Mouse (Mus musculus): Measurements from ENCODE around the gene St8sia1.

The St8sia1 gene

DNA sequence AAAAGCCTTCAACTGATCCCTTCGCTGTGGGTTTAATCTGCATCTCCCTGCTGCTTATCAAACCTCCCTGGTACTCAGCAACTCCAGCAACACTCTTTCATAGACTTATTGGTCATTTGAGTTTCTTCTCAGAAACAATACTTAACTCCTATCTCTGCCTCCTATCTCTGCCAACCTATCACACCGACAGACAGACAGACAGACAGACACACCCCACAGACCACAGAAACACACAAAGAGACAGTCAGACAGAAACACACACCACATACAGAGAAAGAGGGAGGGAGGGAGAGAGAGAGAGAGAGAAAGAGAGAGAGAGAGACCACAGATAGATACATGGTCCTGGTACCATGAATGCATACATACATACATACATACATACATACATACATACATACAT lies 18.8 kb downstream of the St8sia1 start:
- in situ Hi-C loops (cut with MboI; ENCODE audit: low sequenced_read_pairs): no loop called here

DNA sequence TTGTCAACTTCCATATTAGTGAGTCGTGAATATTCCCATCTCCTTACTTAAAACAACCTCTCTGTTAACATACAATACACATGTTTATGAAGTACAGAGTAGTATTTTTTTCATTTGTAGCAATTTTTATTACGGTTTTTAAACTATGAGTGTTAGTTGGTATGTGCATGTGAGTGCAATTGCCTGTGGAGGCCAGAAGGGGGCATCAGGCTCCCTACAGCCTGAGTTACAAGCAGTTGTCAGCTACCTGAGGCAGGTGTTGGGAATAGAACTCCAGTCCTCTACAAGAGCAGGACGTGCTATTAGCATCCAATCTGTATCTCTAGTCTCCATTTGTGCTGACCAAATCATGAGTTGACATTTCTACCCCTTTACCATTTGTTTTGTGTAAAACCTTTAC lies 19.8 kb downstream of the St8sia1 start:
- in situ Hi-C loops (cut with MboI; ENCODE audit: low sequenced_read_pairs): no loop called here

DNA sequence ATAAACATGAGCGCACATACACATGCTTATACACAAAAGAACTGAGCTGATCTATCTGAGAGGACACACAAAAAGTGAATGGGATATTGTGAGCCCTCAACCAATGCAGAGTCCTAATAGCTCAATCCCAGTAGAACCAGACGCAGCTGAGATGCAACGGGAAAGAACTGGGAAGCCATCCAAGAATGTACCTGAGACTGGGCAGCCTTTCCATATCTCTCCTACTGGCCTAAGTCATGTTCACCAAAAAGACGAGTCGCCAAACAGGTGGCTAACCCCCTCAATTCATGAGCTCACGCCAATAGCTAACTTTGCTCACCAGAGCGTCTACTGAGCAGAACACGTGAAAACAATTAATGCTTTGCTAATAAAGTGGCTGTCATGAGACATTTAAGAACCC lies 20.8 kb downstream of the St8sia1 start:
- in situ Hi-C loops (cut with MboI; ENCODE audit: low sequenced_read_pairs): no loop called here

DNA sequence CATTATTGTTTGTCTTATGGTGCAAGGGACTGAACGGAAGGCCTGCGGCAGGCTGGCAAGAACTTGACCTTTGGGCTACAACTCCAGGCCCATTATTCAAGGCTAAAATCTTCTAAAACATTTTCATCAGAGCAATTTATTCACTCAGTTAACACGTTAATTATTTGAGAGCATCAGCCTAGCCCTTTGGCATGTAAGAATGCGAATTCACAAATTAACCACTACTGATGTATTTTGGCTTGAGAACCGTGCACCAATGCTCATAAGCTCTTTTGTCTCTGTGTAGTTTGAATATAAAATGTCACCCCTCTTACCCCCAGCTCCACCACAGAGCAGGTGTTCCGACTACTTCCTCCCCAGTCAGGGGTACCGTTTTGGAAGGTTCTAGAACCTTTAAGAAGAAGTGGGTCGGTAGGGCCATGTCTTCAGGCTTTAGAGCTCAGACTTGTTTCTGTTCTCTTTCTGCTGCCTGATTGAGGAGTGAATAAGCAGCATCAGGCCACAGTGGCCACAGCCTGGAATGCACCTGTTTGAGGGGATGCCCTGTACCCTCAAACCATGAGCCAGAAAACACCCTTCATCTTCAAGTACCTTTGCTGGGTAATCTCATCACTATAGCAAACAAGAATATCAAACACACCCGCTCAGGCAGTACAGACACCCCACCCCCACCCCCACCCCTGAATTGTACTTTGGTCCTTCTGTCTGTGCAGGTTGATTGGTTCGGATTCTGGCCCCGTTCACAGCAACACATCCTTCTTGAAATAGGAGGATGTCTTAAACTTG lies 22.5 kb downstream of the St8sia1 start:
- in situ Hi-C loops (cut with MboI; ENCODE audit: low sequenced_read_pairs): no loop called here

DNA sequence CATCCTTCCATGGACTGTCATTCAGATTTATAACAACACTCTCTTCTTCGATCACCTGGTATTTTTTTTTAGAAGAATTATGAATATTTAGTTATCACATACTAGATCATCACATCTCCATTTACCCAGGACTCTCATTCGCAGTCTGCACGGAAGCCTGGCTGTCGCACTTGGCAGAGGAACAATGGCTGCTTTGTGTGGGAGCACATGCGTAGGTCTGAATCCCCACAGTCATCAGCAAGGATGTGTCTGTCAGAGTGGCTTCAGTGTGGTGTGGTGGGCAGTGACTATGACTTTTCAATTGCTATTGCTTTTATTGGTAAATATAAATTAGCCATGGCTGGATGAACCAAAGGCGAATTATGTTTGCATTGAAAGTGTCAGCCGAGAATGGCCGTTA lies 23.2 kb downstream of the St8sia1 start:
- in situ Hi-C loops (cut with MboI; ENCODE audit: low sequenced_read_pairs): no loop called here

DNA sequence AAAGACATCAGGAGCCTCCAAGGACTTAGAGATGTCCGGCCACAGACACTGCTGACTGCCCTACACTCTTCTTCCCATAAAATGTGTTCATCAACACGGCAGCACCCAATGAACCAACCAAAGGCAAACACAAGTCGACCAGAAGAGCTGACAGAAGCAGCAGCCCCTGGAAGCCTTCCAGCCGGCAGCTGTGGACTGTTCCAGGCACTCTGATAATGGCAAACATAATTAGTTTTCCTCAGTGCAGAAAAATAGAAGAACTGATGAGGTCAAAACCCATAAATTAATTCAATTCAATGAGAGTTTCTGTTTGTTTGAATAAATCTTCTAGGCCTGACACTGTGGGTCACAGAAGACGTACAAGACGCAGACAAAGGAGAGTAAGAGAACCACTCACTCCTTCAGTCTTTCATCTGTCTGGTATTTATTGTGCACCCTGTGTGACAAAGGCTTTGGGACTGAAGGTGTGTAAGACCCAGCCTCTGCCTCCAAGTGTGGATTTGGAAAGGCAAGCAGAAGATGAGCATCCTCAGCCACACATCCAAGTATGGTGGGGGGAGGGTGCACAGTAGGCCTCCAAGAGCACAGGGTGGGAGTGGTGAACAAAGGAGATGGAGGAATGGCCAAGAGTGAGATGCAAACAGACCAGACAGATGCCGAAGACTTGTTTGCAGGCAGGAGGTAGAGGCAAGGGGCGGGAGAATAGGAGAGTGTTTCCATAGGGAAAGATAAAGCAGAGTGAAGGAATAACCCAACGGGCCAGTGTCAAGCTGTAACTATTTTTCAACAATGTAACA lies 25.5 kb downstream of the St8sia1 start:
- in situ Hi-C loops (cut with MboI; ENCODE audit: low sequenced_read_pairs): no loop called here

DNA sequence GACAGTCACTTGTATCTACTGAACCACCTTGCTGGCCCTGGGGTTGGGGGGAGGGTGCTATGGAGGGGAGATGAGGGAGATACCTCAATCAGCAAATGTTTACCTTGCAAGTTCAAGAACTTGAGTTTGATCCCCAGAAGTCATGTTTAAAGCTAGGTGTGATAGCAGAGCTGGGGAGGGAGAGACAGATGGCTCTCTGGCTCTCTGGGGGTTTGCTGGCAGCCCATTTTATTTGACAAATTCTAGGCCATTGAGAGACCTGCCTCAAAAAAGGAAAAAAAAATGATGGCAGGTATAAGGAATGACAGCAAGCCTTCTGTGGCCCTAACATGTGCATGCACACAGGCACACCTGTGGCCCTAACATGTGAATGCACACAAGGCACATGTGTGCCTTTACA lies 26.2 kb downstream of the St8sia1 start:
- in situ Hi-C loops (cut with MboI; ENCODE audit: low sequenced_read_pairs): no loop called here

DNA sequence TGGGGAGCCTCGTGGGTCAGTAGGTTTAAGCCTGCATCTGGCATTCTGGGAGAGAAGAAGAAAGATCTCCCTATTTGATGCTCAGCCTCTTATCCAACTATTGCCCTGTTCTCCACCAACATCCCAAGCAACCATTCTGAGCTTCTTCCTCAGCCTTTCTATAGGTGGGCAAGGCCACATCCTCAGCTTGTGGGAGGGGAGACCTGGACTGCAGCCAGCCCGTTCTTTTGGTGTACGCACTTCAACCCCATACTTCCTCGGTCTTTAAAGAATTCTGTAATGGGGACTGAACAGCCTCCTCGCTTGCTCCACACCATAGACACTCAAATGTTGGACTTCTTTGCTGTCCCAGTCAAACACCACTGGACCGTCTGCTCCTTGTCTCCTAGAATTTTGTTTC lies 31.7 kb downstream of the St8sia1 start:
- in situ Hi-C loops (cut with MboI; ENCODE audit: low sequenced_read_pairs): no loop called here

DNA sequence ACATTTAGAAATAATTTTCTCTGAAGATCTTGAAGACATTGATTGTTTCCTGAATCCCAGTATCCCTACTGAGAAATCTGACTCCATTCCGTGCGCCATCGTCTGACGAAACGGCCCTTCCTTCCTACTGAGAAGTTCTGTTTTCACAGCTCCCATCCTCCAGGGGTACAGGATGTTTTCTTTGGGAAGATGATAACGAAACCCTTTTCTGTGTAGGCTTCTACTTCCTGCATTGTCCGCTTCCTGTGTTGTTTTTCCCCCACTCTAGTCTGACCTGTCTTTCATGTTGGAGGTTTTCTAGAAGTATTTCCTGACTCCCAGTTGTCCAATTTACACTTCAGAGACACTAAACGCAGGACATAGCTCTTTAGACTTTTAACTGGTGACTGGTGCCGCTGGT lies 32.1 kb downstream of the St8sia1 start:
- in situ Hi-C loops (cut with MboI; ENCODE audit: low sequenced_read_pairs): no loop called here

DNA sequence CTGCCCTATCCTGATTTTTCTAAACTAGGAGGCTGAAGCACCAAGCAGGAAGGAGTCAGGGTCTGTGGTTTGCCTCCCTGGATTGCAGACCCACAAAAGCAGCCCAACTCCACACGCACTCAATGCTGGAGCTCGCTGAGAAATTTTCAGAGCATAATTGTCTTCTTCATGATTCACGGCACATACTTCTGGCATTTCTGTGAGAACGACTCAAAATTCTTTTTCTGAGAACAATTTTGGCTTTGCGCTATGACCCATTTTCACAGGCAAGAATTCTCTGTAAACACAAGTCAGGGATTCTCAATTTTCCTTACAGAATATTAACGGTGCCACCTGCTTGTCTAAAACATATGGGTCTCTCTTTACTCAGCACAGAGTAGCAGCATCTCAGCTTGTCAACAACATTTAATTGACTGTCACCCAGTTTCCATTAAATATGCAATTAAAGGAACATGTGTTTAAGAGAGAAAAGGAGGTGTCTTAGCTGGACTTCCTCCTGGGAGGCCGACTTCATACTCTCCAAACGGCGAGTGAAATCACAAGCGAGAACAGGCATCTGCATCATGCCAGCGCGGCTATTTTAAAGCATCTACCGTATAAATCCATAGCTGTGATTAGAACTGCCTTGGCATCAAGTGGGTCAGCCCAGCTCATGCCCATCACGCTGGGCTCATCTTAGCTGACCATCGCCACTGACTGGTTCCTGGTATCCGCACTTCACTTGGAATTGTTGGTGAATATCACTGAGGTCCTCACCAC lies 35.5 kb downstream of the St8sia1 start:
- in situ Hi-C loops (cut with MboI; ENCODE audit: low sequenced_read_pairs): no loop called here

DNA sequence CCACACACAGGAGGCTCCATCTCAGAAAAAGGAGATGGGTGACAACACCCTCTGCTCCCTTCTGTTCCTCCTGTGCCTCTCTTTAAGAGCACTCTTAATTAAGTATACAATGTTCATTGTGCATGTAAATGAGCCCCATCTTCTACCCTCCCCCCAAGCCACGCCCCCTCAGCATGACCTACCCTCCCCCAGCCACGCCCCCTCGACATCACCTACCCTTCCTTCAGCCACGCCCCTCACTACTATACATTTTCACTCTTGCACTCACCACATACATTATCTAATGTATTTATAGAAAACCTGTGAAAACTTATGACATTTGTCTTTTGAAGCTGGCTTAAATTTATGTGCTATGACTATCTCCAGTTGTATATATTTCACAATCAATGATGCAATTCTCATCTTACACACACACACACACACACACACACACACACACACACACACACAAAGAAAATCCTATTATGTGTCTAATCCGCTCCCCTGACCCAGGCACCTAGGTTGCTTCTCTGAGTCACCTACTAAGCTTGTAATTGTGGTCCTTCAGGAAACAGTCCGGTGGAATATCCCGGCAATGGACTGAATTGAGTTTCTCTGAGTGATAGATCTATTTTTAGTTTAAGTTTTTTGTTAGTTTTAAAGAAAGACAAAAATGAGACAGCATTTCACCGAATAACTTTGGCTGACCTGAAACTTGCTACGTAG lies 37.2 kb downstream of the St8sia1 start:
- in situ Hi-C loops (cut with MboI; ENCODE audit: low sequenced_read_pairs): no loop called here

DNA sequence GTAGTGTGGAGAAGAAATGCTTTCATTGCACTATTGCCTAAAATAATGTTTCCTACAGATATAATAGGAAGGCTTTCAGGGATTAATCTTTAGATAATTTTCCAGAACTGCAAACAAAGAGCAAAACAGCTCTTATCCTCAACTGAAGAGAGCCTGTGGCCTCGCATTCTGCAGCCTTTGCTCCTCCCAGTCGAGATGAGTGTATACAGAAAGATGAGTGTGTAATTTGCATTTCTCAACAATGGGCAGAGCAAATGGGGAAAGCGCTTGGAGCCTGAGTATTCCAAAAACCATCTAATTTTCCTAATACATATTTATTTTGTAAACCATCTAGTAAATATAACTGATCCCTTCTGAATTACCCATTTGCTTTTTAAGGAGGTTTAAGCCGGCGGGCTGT lies 38.3 kb downstream of the St8sia1 start:
- in situ Hi-C loops (cut with MboI; ENCODE audit: low sequenced_read_pairs): no loop called here

DNA sequence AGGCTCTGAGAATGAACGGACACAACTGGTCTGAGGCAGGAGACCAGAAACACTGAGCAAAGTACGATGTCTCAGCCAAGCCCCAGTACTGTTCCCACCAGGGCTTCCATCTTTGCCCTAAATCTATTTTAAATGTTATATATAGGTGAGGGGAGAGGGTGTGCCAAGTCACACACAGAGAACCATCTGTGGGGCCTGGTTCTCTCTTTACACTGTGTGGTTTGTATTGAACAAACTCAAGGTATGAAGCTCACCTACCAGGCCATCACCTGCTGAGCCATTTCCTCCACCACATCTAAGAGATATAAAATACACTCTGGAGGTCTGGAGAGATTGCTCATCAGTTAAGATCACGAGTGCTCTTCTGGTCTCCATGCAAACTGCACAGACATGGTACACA lies 38.9 kb downstream of the St8sia1 start:
- in situ Hi-C loops (cut with MboI; ENCODE audit: low sequenced_read_pairs): no loop called here

DNA sequence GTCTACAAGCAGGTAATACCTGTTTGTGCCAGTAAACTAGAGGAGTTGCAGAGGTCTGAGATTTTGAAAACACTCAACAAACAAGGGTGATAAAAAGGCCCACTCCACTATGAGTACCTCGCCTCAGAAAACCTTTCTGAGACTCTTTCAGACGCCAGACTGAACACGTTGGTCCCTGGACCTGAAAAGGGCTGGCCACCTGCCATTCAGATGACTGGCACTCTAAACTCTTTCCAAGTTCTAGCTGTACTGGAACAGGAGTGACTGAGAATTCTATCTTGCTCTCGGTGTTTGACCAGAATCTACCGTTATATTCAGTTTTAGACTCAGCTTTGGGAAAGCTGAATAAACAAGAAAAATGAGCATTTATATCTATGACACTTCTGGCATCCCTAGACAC lies 43.4 kb downstream of the St8sia1 start:
- in situ Hi-C loops (cut with MboI; ENCODE audit: low sequenced_read_pairs): no loop called here

DNA sequence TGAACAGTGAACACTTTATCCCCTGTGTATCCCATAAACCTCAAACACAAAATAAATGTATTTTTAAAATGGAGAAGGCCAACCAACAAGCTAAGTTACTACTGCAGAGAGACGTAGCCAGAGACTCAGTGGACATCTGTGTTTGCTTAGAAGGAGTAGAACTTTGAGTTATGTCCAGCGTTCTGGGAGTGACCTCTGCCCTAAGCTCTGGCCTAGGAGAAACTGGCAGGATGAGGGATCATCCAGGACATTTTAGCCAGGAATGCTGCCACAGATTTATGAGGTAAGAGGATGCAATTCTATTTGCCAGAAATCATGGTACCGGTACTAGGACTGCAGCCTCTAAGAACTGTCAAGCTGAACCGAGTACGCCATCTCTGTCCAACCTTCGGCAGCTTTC lies 45.6 kb downstream of the St8sia1 start:
- in situ Hi-C loops (cut with MboI; ENCODE audit: low sequenced_read_pairs): no loop called here

DNA sequence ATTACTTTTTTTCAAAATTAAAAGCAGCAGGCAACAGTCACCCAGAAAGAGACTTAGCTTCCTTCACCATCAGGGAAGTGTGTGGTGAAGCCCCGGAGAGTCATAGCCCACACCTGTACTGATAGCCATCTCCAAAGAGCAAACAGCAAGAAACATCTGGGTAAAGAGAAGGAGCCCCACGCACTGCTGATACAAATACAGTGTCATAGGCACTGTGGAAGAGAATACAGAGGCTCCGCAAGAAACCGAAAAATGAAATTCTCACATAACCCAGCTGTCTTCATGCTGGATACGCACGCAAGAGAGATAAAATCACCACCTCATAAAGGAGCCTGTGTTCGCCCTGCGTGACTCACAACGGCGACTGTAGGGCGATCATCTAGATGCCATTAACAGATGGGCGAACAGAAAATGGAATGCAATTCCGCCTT lies 46.8 kb downstream of the St8sia1 start:
- in situ Hi-C loops (cut with MboI; ENCODE audit: low sequenced_read_pairs): no loop called here

DNA sequence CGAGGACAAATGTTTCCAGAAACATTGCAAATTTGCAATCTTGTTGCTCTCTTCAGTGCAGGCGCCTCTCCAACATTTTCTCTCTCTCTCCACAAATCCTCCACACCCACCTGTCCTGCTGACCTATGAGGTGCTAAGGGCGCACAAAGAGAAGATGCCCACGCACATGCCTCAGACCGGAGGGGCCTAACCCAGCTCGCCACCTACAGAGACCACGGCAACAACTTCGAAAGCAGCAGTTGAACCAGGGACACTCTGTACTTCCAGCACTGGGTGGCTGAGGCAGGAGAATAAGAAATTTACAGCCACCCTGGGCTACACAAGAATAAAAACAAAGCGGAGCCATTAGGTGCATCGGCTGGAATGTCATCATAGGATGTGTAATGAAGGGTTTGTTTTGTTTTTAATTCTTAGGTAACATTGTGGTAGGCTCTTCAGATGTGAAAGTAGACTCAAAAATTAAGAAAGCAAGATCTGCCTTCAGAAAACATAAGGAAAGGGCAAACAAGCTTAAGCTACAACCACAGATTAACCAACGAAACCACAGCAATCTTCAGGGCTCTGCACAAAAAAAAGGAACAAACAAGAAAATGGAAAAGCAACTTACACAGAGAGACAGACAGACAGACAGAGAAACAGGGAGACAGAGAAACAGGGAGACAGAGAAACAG lies 47.8 kb downstream of the St8sia1 start:
- in situ Hi-C loops (cut with MboI; ENCODE audit: low sequenced_read_pairs): no loop called here

DNA sequence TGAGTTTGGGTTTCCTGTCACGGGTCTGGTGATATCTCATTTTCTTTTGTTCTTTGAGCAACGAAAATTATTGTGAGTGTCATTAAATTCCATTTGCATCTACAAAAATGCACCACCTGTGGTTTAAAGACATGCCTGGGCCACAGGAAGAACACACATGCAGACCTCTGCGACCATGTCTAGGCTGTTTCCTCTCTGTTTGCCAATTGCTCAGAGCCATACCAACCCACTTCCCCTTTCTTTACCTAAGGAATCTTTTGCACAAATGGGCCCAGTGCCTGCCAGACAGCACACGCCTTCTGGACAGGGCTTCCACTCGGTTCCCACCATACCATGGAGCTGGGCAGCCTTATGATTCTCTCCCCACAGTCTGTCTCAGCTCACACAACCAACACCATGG lies 48.8 kb downstream of the St8sia1 start:
- in situ Hi-C loops (cut with MboI; ENCODE audit: low sequenced_read_pairs): no loop called here

DNA sequence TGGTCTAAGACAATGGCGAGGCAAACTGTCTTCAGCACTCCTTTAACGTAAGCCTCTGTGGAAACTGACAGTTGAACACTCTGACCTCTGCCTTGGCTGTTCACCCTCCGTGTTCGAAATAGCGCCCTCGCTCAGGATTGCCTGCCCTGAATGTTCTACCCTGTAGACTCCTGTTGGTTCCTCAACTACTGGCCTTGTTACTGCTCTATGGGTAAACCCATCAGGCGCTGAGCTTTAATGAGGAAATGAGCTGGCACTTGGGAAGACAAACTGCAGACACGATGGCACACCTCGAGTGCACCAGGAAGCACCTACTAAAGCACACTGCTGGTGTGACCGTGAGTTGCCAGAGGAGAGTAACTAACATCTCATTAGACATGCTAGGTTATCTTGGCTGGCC lies 49.6 kb downstream of the St8sia1 start:
- in situ Hi-C loops (cut with MboI; ENCODE audit: low sequenced_read_pairs): no loop called here

DNA sequence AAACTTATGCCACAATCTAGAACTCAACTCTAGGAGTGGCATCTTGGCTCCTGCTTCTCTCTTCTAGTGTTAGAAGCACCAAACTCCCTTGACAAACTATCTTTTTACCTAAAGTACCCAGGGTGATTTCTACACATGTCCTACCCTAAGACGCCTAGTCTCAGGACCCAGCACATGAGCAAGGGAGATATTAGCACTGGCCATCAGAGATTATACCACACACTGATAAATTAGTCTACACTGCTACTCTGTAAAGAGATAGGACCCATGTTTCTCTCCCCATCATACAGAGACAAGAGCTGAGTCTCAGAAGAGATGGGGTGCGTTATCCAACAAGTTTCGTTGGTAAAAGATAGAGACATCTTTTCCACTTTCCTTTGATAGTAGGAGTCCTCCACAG lies 53.0 kb downstream of the St8sia1 start:
- in situ Hi-C loops (cut with MboI; ENCODE audit: low sequenced_read_pairs): no loop called here

DNA sequence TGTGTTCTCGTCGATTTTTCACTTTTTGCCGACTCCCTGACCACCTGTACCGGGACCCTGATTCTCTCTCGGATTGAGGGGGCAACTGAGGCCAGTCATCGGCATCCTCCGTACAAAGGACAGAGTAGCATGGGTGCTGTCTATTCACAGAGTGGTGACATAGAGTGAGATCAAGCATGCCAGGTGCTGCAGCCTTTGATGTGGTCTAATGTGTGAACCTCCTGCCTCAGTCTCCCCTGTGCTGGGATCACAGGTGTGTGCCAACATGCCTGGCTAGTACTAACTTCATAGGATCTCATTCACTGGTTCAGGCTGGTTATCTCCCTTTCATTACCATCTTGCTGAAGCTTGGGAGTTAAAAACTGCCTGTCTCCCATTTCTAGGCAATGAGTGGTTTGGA lies 53.5 kb downstream of the St8sia1 start:
- in situ Hi-C loops (cut with MboI; ENCODE audit: low sequenced_read_pairs): no loop called here

All from CH12F3 (cell line).